Mouse (Mus musculus): Measurements from ENCODE around the gene Smyd3. TPM values are rescaled to one million over a fixed set of nuclear protein-coding genes. Genes with fewer than 3 reads are reported as not detected.

Gene Smyd3
- polyA plus RNA-seq, 1 experiment from 2014 or later, result 30.6 TPM

GRCm38 (mm10) chr1:179142177-179142576, 375.7 kb downstream of the Smyd3 start:
- H3K36me3 ChIP-seq (ENCODE audit: control insufficient read depth, insufficient read depth, low read length), result no peaks in the 10 kb centered on the region
- no peak overlapping the region for H3K4me2 ChIP-seq (ENCODE audit: low read length)
- H3K9me3 ChIP-seq (replicated peaks; ENCODE audit: control insufficient read depth, low read length, poor library complexity, severe bottlenecking), result no peaks in the 10 kb centered on the region
- no peak overlapping the region for H3K27ac ChIP-seq (ENCODE audit: low read length)
- WGBS, result 59% methylated on average over 3 of the region's 3 CpGs
- no peaks in the 10 kb centered on the region; the same call in 1 of the 2 replicates for H3K4me1 ChIP-seq (ENCODE audit: control insufficient read depth, insufficient read depth, low read length)
- H3K27me3 ChIP-seq (ENCODE audit: control insufficient read depth, insufficient read depth, low read depth, low read length), result no peaks in the 10 kb centered on the region
- no peak for ATAC-seq
- H3K4me3 ChIP-seq (ENCODE audit: low read depth, low read length), result no peak overlapping the region
- no peak overlapping the region for H3K9ac ChIP-seq (ENCODE audit: low read depth, low read length)

GRCm38 (mm10) chr1:179141071-179141650, 376.7 kb downstream of the Smyd3 start:
- Histone ChIP-seq H3K9me3 (replicated peaks; ENCODE audit: control insufficient read depth, low read length, poor library complexity, severe bottlenecking) (no peaks in the 10 kb centered on the region), H3K36me3 (ENCODE audit: control insufficient read depth, insufficient read depth, low read length) (no peaks in the 10 kb centered on the region), H3K9ac (ENCODE audit: low read depth, low read length) (no peak overlapping the region), H3K4me1 (ENCODE audit: control insufficient read depth, insufficient read depth, low read length) (no peaks in the 10 kb centered on the region; the same call in 1 of the 2 replicates), H3K27ac (ENCODE audit: low read length) (no peak overlapping the region), H3K4me3 (ENCODE audit: low read depth, low read length) (no peak overlapping the region), H3K4me2 (ENCODE audit: low read length) (no peak overlapping the region), H3K27me3 (ENCODE audit: control insufficient read depth, insufficient read depth, low read depth, low read length) (no peaks in the 10 kb centered on the region)
- no peak for ATAC-seq
- 73% methylated on average over 12 of the region's 12 CpGs for WGBS

GRCm38 (mm10) chr1:179137145-179137477, 380.7 kb downstream of the Smyd3 start:
- 67% methylated on average over 3 of the region's 3 CpGs for WGBS
- no peak overlapping the region for H3K4me3 ChIP-seq (ENCODE audit: low read depth, low read length)

GRCm38 (mm10) chr1:179136461-179137144, 381.2 kb downstream of the Smyd3 start:
- H3K4me1 ChIP-seq (ENCODE audit: control insufficient read depth, insufficient read depth, low read length), result no peaks in the 10 kb centered on the region; the same call in 1 of the 2 replicates
- no peak for ATAC-seq

More at GRCm38 (mm10) chr1:179137145-179137477, 380.7 kb downstream of the Smyd3 start:
- Histone ChIP-seq H3K4me1 (ENCODE audit: control insufficient read depth, insufficient read depth, low read length) (no peaks in the 10 kb centered on the region; the same call in 1 of the 2 replicates), H3K9me3 (replicated peaks; ENCODE audit: control insufficient read depth, low read length, poor library complexity, severe bottlenecking) (peaks cover 3% of the 10 kb centered on the region; the same call in 1 of the 2 replicates), H3K9ac (ENCODE audit: low read depth, low read length) (no peak overlapping the region), H3K27me3 (ENCODE audit: control insufficient read depth, insufficient read depth, low read depth, low read length) (no peaks in the 10 kb centered on the region), H3K27ac (ENCODE audit: low read length) (no peak overlapping the region), H3K4me2 (ENCODE audit: low read length) (no peak overlapping the region), H3K36me3 (ENCODE audit: control insufficient read depth, insufficient read depth, low read length) (no peaks in the 10 kb centered on the region)
- ATAC-seq, result no peak

GRCm38 (mm10) chr1:179129995-179130394, 387.8 kb downstream of the Smyd3 start:
- H3K27me3 ChIP-seq (ENCODE audit: control insufficient read depth, insufficient read depth, low read depth, low read length), result no peaks in the 10 kb centered on the region
- H3K36me3 ChIP-seq (ENCODE audit: control insufficient read depth, insufficient read depth, low read length), result no peaks in the 10 kb centered on the region
- no peak overlapping the region for H3K27ac ChIP-seq (ENCODE audit: low read length)
- H3K9ac ChIP-seq (ENCODE audit: low read depth, low read length), result no peak overlapping the region
- H3K4me1 ChIP-seq (ENCODE audit: control insufficient read depth, insufficient read depth, low read length), result no peaks in the 10 kb centered on the region
- no peak overlapping the region for H3K4me3 ChIP-seq (ENCODE audit: low read depth, low read length)
- H3K9me3 ChIP-seq (replicated peaks; ENCODE audit: control insufficient read depth, low read length, poor library complexity, severe bottlenecking), result peaks cover 3% of the 10 kb centered on the region; the same call in 1 of the 2 replicates
- no peak overlapping the region for H3K4me2 ChIP-seq (ENCODE audit: low read length)
- 88% methylated on average over 5 of the region's 5 CpGs for WGBS
- ATAC-seq, result no peak

More at GRCm38 (mm10) chr1:179136461-179137144, 381.2 kb downstream of the Smyd3 start:
- 59% methylated on average over 14 of the region's 14 CpGs for WGBS
- Histone ChIP-seq H3K9ac (ENCODE audit: low read depth, low read length) (no peak overlapping the region), H3K4me2 (ENCODE audit: low read length) (no peak overlapping the region), H3K27ac (ENCODE audit: low read length) (no peak overlapping the region), H3K4me3 (ENCODE audit: low read depth, low read length) (no peak overlapping the region), H3K36me3 (ENCODE audit: control insufficient read depth, insufficient read depth, low read length) (no peaks in the 10 kb centered on the region), H3K27me3 (ENCODE audit: control insufficient read depth, insufficient read depth, low read depth, low read length) (no peaks in the 10 kb centered on the region), H3K9me3 (replicated peaks; ENCODE audit: control insufficient read depth, low read length, poor library complexity, severe bottlenecking) (peaks cover 3% of the 10 kb centered on the region; the same call in 1 of the 2 replicates)

GRCm38 (mm10) chr1:179126287-179126686, 391.6 kb downstream of the Smyd3 start:
- Histone ChIP-seq H3K4me2 (ENCODE audit: low read length) (no peak overlapping the region), H3K36me3 (ENCODE audit: control insufficient read depth, insufficient read depth, low read length) (no peaks in the 10 kb centered on the region), H3K9me3 (replicated peaks; ENCODE audit: control insufficient read depth, low read length, poor library complexity, severe bottlenecking) (no peaks in the 10 kb centered on the region; the same call in 1 of the 2 replicates), H3K9ac (ENCODE audit: low read depth, low read length) (no peak overlapping the region), H3K27me3 (ENCODE audit: control insufficient read depth, insufficient read depth, low read depth, low read length) (no peaks in the 10 kb centered on the region), H3K4me3 (ENCODE audit: low read depth, low read length) (no peak overlapping the region), H3K27ac (ENCODE audit: low read length) (no peak overlapping the region), H3K4me1 (ENCODE audit: control insufficient read depth, insufficient read depth, low read length) (no peaks in the 10 kb centered on the region)
- ATAC-seq, result no peak
- 81% methylated on average over 3 of the region's 3 CpGs for WGBS

GRCm38 (mm10) chr1:179122476-179123229, 395.2 kb downstream of the Smyd3 start:
- H3K4me3 ChIP-seq (ENCODE audit: low read depth, low read length), result no peak overlapping the region
- WGBS, result 67% methylated on average over 11 of the region's 11 CpGs
- H3K9ac ChIP-seq (ENCODE audit: low read depth, low read length), result no peak overlapping the region
- H3K4me1 ChIP-seq (ENCODE audit: control insufficient read depth, insufficient read depth, low read length), result no peaks in the 10 kb centered on the region
- ATAC-seq, result no peak
- H3K36me3 ChIP-seq (ENCODE audit: control insufficient read depth, insufficient read depth, low read length), result no peaks in the 10 kb centered on the region
- no peak overlapping the region for H3K4me2 ChIP-seq (ENCODE audit: low read length)
- H3K27me3 ChIP-seq (ENCODE audit: control insufficient read depth, insufficient read depth, low read depth, low read length), result no peaks in the 10 kb centered on the region
- H3K9me3 ChIP-seq (replicated peaks; ENCODE audit: control insufficient read depth, low read length, poor library complexity, severe bottlenecking), result no peaks in the 10 kb centered on the region
- no peak overlapping the region for H3K27ac ChIP-seq (ENCODE audit: low read length)

GRCm38 (mm10) chr1:179120217-179120966, 397.4 kb downstream of the Smyd3 start:
- no peak overlapping the region for H3K4me3 ChIP-seq (ENCODE audit: low read depth, low read length)
- no peaks in the 10 kb centered on the region for H3K36me3 ChIP-seq (ENCODE audit: control insufficient read depth, insufficient read depth, low read length)
- H3K9ac ChIP-seq (ENCODE audit: low read depth, low read length), result no peak overlapping the region
- H3K4me1 ChIP-seq (ENCODE audit: control insufficient read depth, insufficient read depth, low read length), result no peaks in the 10 kb centered on the region
- H3K9me3 ChIP-seq (replicated peaks; ENCODE audit: control insufficient read depth, low read length, poor library complexity, severe bottlenecking), result no peaks in the 10 kb centered on the region
- no peak overlapping the region for H3K27ac ChIP-seq (ENCODE audit: low read length)
- no peak overlapping the region for H3K4me2 ChIP-seq (ENCODE audit: low read length)
- 30% methylated on average over 9 of the region's 9 CpGs for WGBS
- ATAC-seq, result no peak
- no peaks in the 10 kb centered on the region for H3K27me3 ChIP-seq (ENCODE audit: control insufficient read depth, insufficient read depth, low read depth, low read length)

Data from midbrain, embryonic 16.5 days (tissue).